Mouse (Mus musculus) right cerebral cortex, postnatal 10 days (tissue): ENCODE measurements at regions not wholly inside any gene's neighbourhood (a gene's known extent, or its start where the extent isn't known, plus 50 kb on each side); places are given as distances from the start of the nearest gene placed in this dataset.
A peak's percentile ranks its signal among the peaks of the same experiment; 100 is the strongest.

ENCODE experiments used
- DNase-seq, 2 experiments: peaks; one replicate each; pipeline ENCODE4 v3.0.0; 2021; ENCODE audit warnings: low spot score in 2 of 2

- DNase-seq: peak; percentile 24 to 28
Measured at GRCm38 (mm10) chr16:61546043-61546442, 940.7 kb upstream of the Epha6 start.

- no peak for DNase-seq
Measured at GRCm38 (mm10) chr16:61534775-61535174, 929.4 kb upstream of the Epha6 start.
